Mouse (Mus musculus) forelimb bud, embryonic 11.5 days (tissue): ENCODE measurements around the gene Gramd4.

Source experiments
- DNase-seq: peaks from one replicate; pipeline ENCODE4 v3.0.0-alpha.2; 2012; ENCODE audit warnings: low read depth, low spot score

The Gramd4 gene

GRCm38 (mm10) chr15:86070368-86070767, 12.9 kb downstream of the Gramd4 start:
- DNase-seq: no peak

- DNase-seq: no peak
Measured at GRCm38 (mm10) chr15:86071166-86071565, 13.7 kb downstream of the Gramd4 start.

GRCm38 (mm10) chr15:86074171-86074937, 16.9 kb downstream of the Gramd4 start:
- no peak for DNase-seq

GRCm38 (mm10) chr15:86075305-86076047, 18.0 kb downstream of the Gramd4 start:
- no peak for DNase-seq

GRCm38 (mm10) chr15:86076048-86076315, 18.5 kb downstream of the Gramd4 start:
- DNase-seq: no peak

- DNase-seq: no peak
Measured at GRCm38 (mm10) chr15:86076378-86076777, 18.9 kb downstream of the Gramd4 start.

GRCm38 (mm10) chr15:86077934-86078333, 20.4 kb downstream of the Gramd4 start:
- no peak for DNase-seq

GRCm38 (mm10) chr15:86078481-86079216, 21.2 kb downstream of the Gramd4 start:
- DNase-seq: no peak

GRCm38 (mm10) chr15:86079467-86079866, 22.0 kb downstream of the Gramd4 start:
- DNase-seq: no peak

GRCm38 (mm10) chr15:86079876-86080275, 22.4 kb downstream of the Gramd4 start:
- DNase-seq: no peak

GRCm38 (mm10) chr15:86080408-86080807, 22.9 kb downstream of the Gramd4 start:
- DNase-seq: no peak

- DNase-seq: no peak
Measured at GRCm38 (mm10) chr15:86081654-86082053, 24.2 kb downstream of the Gramd4 start.

GRCm38 (mm10) chr15:86082551-86082961, 25.1 kb downstream of the Gramd4 start:
- no peak for DNase-seq

GRCm38 (mm10) chr15:86083261-86083741, 25.8 kb downstream of the Gramd4 start:
- DNase-seq: no peak

GRCm38 (mm10) chr15:86085301-86086225, 28.1 kb downstream of the Gramd4 start:
- peak; percentile 8 for DNase-seq

GRCm38 (mm10) chr15:86086291-86086706, 28.8 kb downstream of the Gramd4 start:
- DNase-seq: peak; percentile 9

- DNase-seq: no peak
Measured at GRCm38 (mm10) chr15:86087591-86088149, 30.2 kb downstream of the Gramd4 start.

GRCm38 (mm10) chr15:86088266-86088790, 30.8 kb downstream of the Gramd4 start:
- DNase-seq: no peak

- DNase-seq: no peak
Measured at GRCm38 (mm10) chr15:86089091-86089744, 31.7 kb downstream of the Gramd4 start.

GRCm38 (mm10) chr15:86089991-86090529, 32.6 kb downstream of the Gramd4 start:
- no peak for DNase-seq
